Mouse (Mus musculus): ENCODE measurements around the gene Noto.

GRCm38 (mm10) chr6:85388608-85389007 lies 35.1 kb upstream of the Noto start:
- TF ChIP-seq CTCF (IDR thresholded peaks at IDR 0.05; ENCODE audit: borderline replicate concordance, extremely low read depth, insufficient read depth, insufficient read length) (no peak), POLR2A (IDR thresholded peaks at IDR 0.05; ENCODE audit: borderline replicate concordance, extremely low read depth, insufficient read depth, insufficient read length, poor library complexity, severe bottlenecking) (no peak)
